Mouse (Mus musculus) lung, postnatal 0 days (tissue): ENCODE data around the gene Cox17.

Experiments
- CTCF ChIP-seq: IDR thresholded peaks from 2 replicates; pipeline ENCODE4 v1.5.1; 2016; ENCODE audit warnings: antibody characterized with exemption, mild to moderate bottlenecking
- EP300 ChIP-seq: IDR thresholded peaks from 2 replicates; pipeline ENCODE4 v1.6.1; 2016; ENCODE audit warnings: antibody characterized with exemption, mild to moderate bottlenecking, control low read depth

GRCm38 (mm10) chr16:38376163-38376840, 29.5 kb downstream of the Cox17 start:
- peak; percentile 67 for TF ChIP-seq CTCF
- TF ChIP-seq EP300, result no peak
